In genomic region chr3:31213802-31214201, GRCm38 (mm10) we compare ENCODE assay signal across 14 mouse cellular contexts.
A peak's percentile ranks its signal among the peaks of the same experiment; 100 is the strongest.
DNase-seq lines count a peak whose midpoint lies in the region; ATAC-seq lines count a peak whose summit lies in the region.
"Had no signal": no experiment of that assay in that cellular context is flagged by ENCODE, and none has a peak within 500 bp of the region (broad histone marks: within the 10 kb centered on the region; RNA-seq: fewer than 3 reads in every experiment).

No protein-coding gene starts in this region.

- peaks cover 38% of the 10 kb centered on the region for H3K4me1 ChIP-seq in embryonic facial prominence, embryonic 13.5 days
- H3K4me1 ChIP-seq in limb, embryonic 10.5 days, result peaks cover 58% of the 10 kb centered on the region

- no peak overlapping the region for H3K4me3 ChIP-seq in embryonic facial prominence, embryonic 13.5 days
- H3K4me3 ChIP-seq in limb, embryonic 10.5 days, result no peak overlapping the region
- H3K4me3 ChIP-seq: erythroblast, embryonic 14.5 days; stomach, embryonic 15.5 days had no signal

- H3K36me3 ChIP-seq in embryonic facial prominence, embryonic 13.5 days, result no peaks in the 10 kb centered on the region
- H3K36me3 ChIP-seq in limb, embryonic 10.5 days, result no peaks in the 10 kb centered on the region
- H3K36me3 ChIP-seq: stomach, embryonic 15.5 days had no signal

- 0 out of 2 replicates have a peak overlapping the region, but pooled peaks have one; percentile 76 for H3K27ac ChIP-seq in embryonic facial prominence, embryonic 13.5 days
- peak overlapping the region; percentile 89 for H3K27ac ChIP-seq in limb, embryonic 10.5 days
- H3K27ac ChIP-seq: stomach, embryonic 15.5 days had no signal

- H3K4me2 ChIP-seq in embryonic facial prominence, embryonic 13.5 days, result no peak overlapping the region
- H3K4me2 ChIP-seq: stomach, embryonic 15.5 days had no signal

- H3K9ac ChIP-seq in embryonic facial prominence, embryonic 13.5 days, result no peak overlapping the region
- H3K9ac ChIP-seq: liver, postnatal 0 days; stomach, embryonic 15.5 days had no signal

- intact Hi-C loops in left cerebral cortex, postnatal 4 days (cut with DNase I), result no loop called here

- no peak for ATAC-seq in embryonic facial prominence, embryonic 13.5 days (ENCODE audit: insufficient number of reproducible peaks, insufficient read depth, low FRiP score, low TSS enrichment, low read depth)
- no peak for ATAC-seq in erythroblast, adult 5-6 weeks (replicated peaks; ENCODE audit: low FRiP score, poor library complexity, severe bottlenecking)
- ATAC-seq: liver, postnatal 0 days had no signal

- no peaks in the 10 kb centered on the region for H3K9me3 ChIP-seq in embryonic facial prominence, embryonic 13.5 days
- no peaks in the 10 kb centered on the region for H3K9me3 ChIP-seq in limb, embryonic 10.5 days (replicated peaks)
- H3K9me3 ChIP-seq: stomach, embryonic 15.5 days had no signal

- 38% methylated on average over 3 of the region's 3 CpGs for WGBS in embryonic facial prominence, embryonic 13.5 days
- 36% methylated on average over 3 of the region's 3 CpGs for WGBS in limb, embryonic 10.5 days

- DNase-seq in left cerebral cortex, postnatal 4 days, result peak; percentile 25
- no peak for DNase-seq in left cerebral cortex, adult 18-20 months (ENCODE audit: low spot score in 2 of 2)
- no peak for DNase-seq in limb, embryonic 10.5 days (ENCODE audit: low spot score)
- DNase-seq in telencephalon, adult 2 months (ENCODE audit: low read depth, low spot score), result peak; percentile 56
- no peak for DNase-seq in natural killer cell, adult 2 months (ENCODE audit: low spot score in 2 of 2)
- DNase-seq in lung, postnatal 10 days, result no peak
- DNase-seq: adrenal gland, adult 2 months; kidney, postnatal 36 days; liver, postnatal 0 days had no signal

- no peaks in the 10 kb centered on the region for H3K27me3 ChIP-seq in embryonic facial prominence, embryonic 13.5 days
- no peaks in the 10 kb centered on the region for H3K27me3 ChIP-seq in limb, embryonic 10.5 days (ENCODE audit: low read depth, poor library complexity, severe bottlenecking)
- H3K27me3 ChIP-seq: CH12.LX; stomach, embryonic 15.5 days had no signal

Comparison
In these comparisons a context has a peak if more than half of its experiments do, and no peak if none do; other contexts are left out.
1. DNase-seq: peak in left cerebral cortex, postnatal 4 days (single experiment) and telencephalon, adult 2 months (single experiment); none in left cerebral cortex, adult 18-20 months (0 of 2), limb, embryonic 10.5 days (single experiment), natural killer cell, adult 2 months (0 of 2) and lung, postnatal 10 days (single experiment).